Mouse (Mus musculus) lung, embryonic 16.5 days (tissue): ENCODE data around the gene Rngtt. TPM values are rescaled to one million over a fixed set of nuclear protein-coding genes. Genes with fewer than 3 reads are reported as not detected.
"Not testable (repeated sequence)": the region's sequence is repeated elsewhere in the genome, so short reads cannot be mapped to it uniquely, and the experiment has no call there.

Source experiments
- ATAC-seq: fragments of 200-750 bp; cut with Nextera tagmentation; 2 replicates; pipeline ENCODE4 v1.8.0; 2017; ENCODE audit warnings: low read depth, mild to moderate bottlenecking, moderate library complexity
- H3K27ac ChIP-seq: fragments of 300-500 bp; sonication (generic); 2 replicates; pipeline ENCODE4 v1.5.1; 2014; ENCODE audit warnings: mild to moderate bottlenecking, control low read depth, low read length
- H3K27me3 ChIP-seq: fragments of 300-500 bp; sonication (generic); 2 replicates; pipeline ENCODE4 v1.6.1; 2014; ENCODE audit warnings: low read depth, low read length, mixed read lengths; ENCODE audit not compliant: control insufficient read depth, insufficient read depth
- H3K36me3 ChIP-seq: fragments of 300-500 bp; sonication (generic); 2 replicates; pipeline ENCODE4 v1.6.1; 2014; ENCODE audit warnings: low read length; ENCODE audit not compliant: control insufficient read depth, insufficient read depth
- H3K4me1 ChIP-seq: fragments of 300-500 bp; sonication (generic); replicated peaks from 2 replicates; pipeline ENCODE4 v1.6.1; 2014; ENCODE audit warnings: low read length, mixed read lengths; ENCODE audit not compliant: control insufficient read depth, insufficient read depth
- H3K4me2 ChIP-seq: fragments of 300-500 bp; sonication (generic); 2 replicates; pipeline ENCODE4 v1.6.1; 2014; ENCODE audit warnings: low read depth, low read length, control low read depth
- H3K4me3 ChIP-seq: fragments of 300-500 bp; sonication (generic); 2 replicates; pipeline ENCODE4 v1.5.1; 2014; ENCODE audit warnings: mild to moderate bottlenecking, low read length, control low read depth
- H3K9ac ChIP-seq: fragments of 300-500 bp; sonication (generic); 2 replicates; pipeline ENCODE4 v1.6.1; 2014; ENCODE audit warnings: low read length, control low read depth
- H3K9me3 ChIP-seq: fragments of 300-500 bp; sonication (generic); 2 replicates; pipeline ENCODE4 v1.6.1; 2016; ENCODE audit warnings: low read length; ENCODE audit not compliant: control insufficient read depth
- WGBS: fragments of 180-500 bp; shearing (Covaris S2); extraction: QIAGEN DNeasy Blood & Tissue Kit; methylation state at CpG from one replicate; pipeline ENCODE4 v1.1.7; 2014; 5-methylcytosine and 5-hydroxymethylcytosine counted together
- polyA plus RNA-seq: library from polyadenylated mRNA; unstranded; fragments of >200 nt; fragmentation: Nextera tagmentation; extraction: Ambion mirVana; gene quantifications from 2 replicates; pipeline ENCODE4 v1.2.1, GENCODE M21; 2015

Rngtt gene
- polyA plus RNA-seq, 1 experiment from 2014 or later: 22.0 TPM

- H3K4me2 ChIP-seq: no peak overlapping the region
- no peaks in the 10 kb centered on the region for H3K4me1 ChIP-seq
- H3K9me3 ChIP-seq: no peaks in the 10 kb centered on the region
- H3K9ac ChIP-seq: no peak overlapping the region
- H3K27ac ChIP-seq: no peak overlapping the region
- WGBS: 64% methylated on average over 5 of the region's 5 CpGs
- ATAC-seq: no peak
- H3K27me3 ChIP-seq: no peaks in the 10 kb centered on the region
- H3K36me3 ChIP-seq: no peaks in the 10 kb centered on the region
- no peak overlapping the region for H3K4me3 ChIP-seq
Observed at GRCm38 (mm10) chr4:33284083-33284880, 25.8 kb upstream of the Rngtt start.

GRCm38 (mm10) chr4:33285448-33285847, 24.7 kb upstream of the Rngtt start:
- Histone ChIP-seq H3K9me3 (no peaks in the 10 kb centered on the region), H3K4me3 (no peak overlapping the region), H3K4me1 (no peaks in the 10 kb centered on the region), H3K4me2 (no peak overlapping the region), H3K27ac (no peak overlapping the region), H3K9ac (no peak overlapping the region), H3K36me3 (no peaks in the 10 kb centered on the region), H3K27me3 (no peaks in the 10 kb centered on the region)
- no peak for ATAC-seq
- 77% methylated on average over 8 of the region's 8 CpGs for WGBS

- no peaks in the 10 kb centered on the region for H3K9me3 ChIP-seq
- peak overlapping the region; percentile 76; the same call in 1 of the 2 replicates for H3K27ac ChIP-seq
- H3K4me2 ChIP-seq: peak overlapping the region; percentile 51
- H3K36me3 ChIP-seq: no peaks in the 10 kb centered on the region
- no peak for ATAC-seq
- H3K4me1 ChIP-seq: no peaks in the 10 kb centered on the region
- H3K27me3 ChIP-seq: no peaks in the 10 kb centered on the region
- peak overlapping the region; percentile 48 for H3K4me3 ChIP-seq
- peak overlapping the region; percentile 60 for H3K9ac ChIP-seq
- 76% methylated on average over 12 of the region's 12 CpGs for WGBS
Observed at GRCm38 (mm10) chr4:33289106-33289650, 20.9 kb upstream of the Rngtt start.

DNA sequence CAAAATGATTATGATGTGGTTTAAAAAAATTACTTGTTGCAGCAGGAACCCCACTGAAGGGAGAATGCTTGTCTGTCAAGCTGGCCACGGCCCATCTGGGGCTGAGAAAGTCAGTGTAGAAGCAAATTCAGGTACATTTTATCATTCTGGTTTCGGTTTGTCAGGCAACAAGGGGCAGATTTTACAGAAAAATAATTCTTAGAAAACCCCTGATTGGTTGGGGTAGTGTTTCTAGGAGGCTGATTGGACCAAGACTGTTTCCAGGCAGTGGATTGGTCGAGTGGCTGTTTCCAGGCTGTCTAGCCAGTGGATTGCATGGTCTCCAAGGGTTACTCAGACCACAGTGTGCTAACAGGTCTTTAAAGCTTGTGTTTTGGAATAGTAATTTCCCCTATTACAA, 20.1 kb upstream of the Rngtt start, which contains the start of gene Pnrc1:
TSS of gene Pnrc1 (minus strand) at position 162 of the 400 bp plus-strand sequence.
- WGBS: 29% methylated on average over 3 of the region's 3 CpGs
- peak within 1 kb of the TSS; percentile 51 for H3K4me2 ChIP-seq
- no peaks in the 10 kb centered on the region for H3K36me3 ChIP-seq
- peak within 1 kb of the TSS; percentile 60 for H3K9ac ChIP-seq
- peak; percentile 98 for ATAC-seq
- H3K4me1 ChIP-seq: no peaks in the 10 kb centered on the region
- peak within 1 kb of the TSS; percentile 79 for H3K27ac ChIP-seq
- no peaks in the 10 kb centered on the region for H3K9me3 ChIP-seq
- H3K27me3 ChIP-seq: no peaks in the 10 kb centered on the region
- H3K4me3 ChIP-seq: peak within 1 kb of the TSS; percentile 48

DNA sequence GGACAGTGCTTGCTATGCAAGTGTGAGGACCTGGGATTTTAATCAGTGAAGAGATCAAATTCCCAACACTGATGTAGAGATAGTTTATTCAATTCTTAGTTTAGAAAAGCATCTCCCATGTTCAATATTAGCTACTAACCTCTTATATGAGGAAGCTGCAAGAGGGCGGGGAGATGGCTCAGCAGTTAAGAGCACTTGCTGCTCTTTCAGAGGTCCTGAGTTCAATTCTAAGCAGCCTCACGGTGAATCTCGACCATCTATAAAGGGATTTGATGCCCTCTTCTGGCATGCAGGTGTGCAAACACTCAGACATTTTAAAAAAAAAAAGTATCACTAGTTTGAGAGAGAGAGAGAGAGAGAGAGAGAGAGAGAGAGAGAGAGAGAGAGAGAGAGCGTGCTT, 19.2 kb upstream of the Rngtt start:
- H3K27ac ChIP-seq: peak overlapping the region; percentile 79
- no peaks in the 10 kb centered on the region for H3K4me1 ChIP-seq
- no peaks in the 10 kb centered on the region for H3K9me3 ChIP-seq
- no peak overlapping the region for H3K4me3 ChIP-seq
- no peaks in the 10 kb centered on the region for H3K27me3 ChIP-seq
- H3K9ac ChIP-seq: no peak overlapping the region
- no peak overlapping the region for H3K4me2 ChIP-seq
- 31% methylated on average over 4 of the region's 4 CpGs for WGBS
- H3K36me3 ChIP-seq: no peaks in the 10 kb centered on the region
- ATAC-seq: no peak

- no peak overlapping the region for H3K27ac ChIP-seq
- no peak overlapping the region for H3K9ac ChIP-seq
- 0 out of 2 replicates have a peak overlapping the region, but pooled peaks have one; percentile 25 for H3K4me2 ChIP-seq
- ATAC-seq: no peak
- WGBS: 17% methylated on average over 16 of the region's 16 CpGs
- no peaks in the 10 kb centered on the region for H3K27me3 ChIP-seq
- H3K9me3 ChIP-seq: no peaks in the 10 kb centered on the region
- H3K4me1 ChIP-seq: no peaks in the 10 kb centered on the region
- H3K4me3 ChIP-seq: no peak overlapping the region
- no peaks in the 10 kb centered on the region for H3K36me3 ChIP-seq
Observed at GRCm38 (mm10) chr4:33292409-33293370, 17.4 kb upstream of the Rngtt start.

- H3K4me3 ChIP-seq, H3K27me3 ChIP-seq, H3K36me3 ChIP-seq, H3K27ac ChIP-seq, H3K9me3 ChIP-seq, ATAC-seq, H3K4me1 ChIP-seq, H3K9ac ChIP-seq, H3K4me2 ChIP-seq: not testable (repeated sequence)
- 87% methylated on average over 6 of the region's 6 CpGs for WGBS
Observed at GRCm38 (mm10) chr4:33300891-33301665, 9.0 kb upstream of the Rngtt start.

DNA sequence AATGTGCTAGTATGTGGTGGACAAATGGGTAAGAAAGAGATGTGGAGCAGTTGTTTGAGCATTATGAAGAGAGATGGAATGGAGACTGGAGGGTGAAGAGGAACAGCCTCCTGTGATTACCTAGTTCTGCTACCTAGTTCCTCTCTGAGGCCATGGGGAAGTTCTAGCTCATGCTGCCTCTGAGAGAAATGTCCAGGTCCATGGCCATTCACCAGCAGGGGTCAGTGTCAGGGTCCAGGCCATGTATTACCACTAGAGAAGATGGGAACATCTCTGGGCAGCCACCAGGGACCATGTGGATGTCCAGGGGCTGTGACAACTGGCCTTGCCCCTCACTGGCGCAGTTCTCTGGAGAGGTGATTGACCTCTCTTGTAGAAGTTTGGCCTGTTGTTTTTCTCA, 7.1 kb upstream of the Rngtt start:
- Histone ChIP-seq H3K4me1 (no peaks in the 10 kb centered on the region), H3K36me3 (no peaks in the 10 kb centered on the region), H3K27ac (no peak overlapping the region), H3K9me3 (peaks cover 3% of the 10 kb centered on the region; the same call in 1 of the 2 replicates), H3K4me3 (no peak overlapping the region), H3K27me3 (no peaks in the 10 kb centered on the region), H3K9ac (no peak overlapping the region), H3K4me2 (no peak overlapping the region)
- no peak for ATAC-seq
- WGBS: 82% methylated on average over 1 of the region's 1 CpGs
